Mouse (Mus musculus) frontal cortex, postnatal 10 days (tissue): Measurements from ENCODE around the gene Fam169b.
"Not testable (repeated sequence)": the region's sequence is repeated elsewhere in the genome, so short reads cannot be mapped to it uniquely, and the experiment has no call there.

Source experiments
- DNase-seq, 2 experiments: peaks; one replicate each; pipeline ENCODE4 v3.0.0; 2022; ENCODE audit warnings: low spot score in 2 of 2, mixed read lengths in 1 of 2

Gene Fam169b

GRCm38 (mm10) chr7:68264028-68264453 lies 9.6 kb upstream of the Fam169b start, which contains the start of gene Pgpep1l:
Gene Pgpep1l (minus strand): TSS chr7:68264233.
- DNase-seq = peak in 1 of 2 experiments; percentile 20

- peak; percentile 50 to 77 for DNase-seq
Observed at GRCm38 (mm10) chr7:68264531-68264930, 9.1 kb upstream of the Fam169b start.

DNA sequence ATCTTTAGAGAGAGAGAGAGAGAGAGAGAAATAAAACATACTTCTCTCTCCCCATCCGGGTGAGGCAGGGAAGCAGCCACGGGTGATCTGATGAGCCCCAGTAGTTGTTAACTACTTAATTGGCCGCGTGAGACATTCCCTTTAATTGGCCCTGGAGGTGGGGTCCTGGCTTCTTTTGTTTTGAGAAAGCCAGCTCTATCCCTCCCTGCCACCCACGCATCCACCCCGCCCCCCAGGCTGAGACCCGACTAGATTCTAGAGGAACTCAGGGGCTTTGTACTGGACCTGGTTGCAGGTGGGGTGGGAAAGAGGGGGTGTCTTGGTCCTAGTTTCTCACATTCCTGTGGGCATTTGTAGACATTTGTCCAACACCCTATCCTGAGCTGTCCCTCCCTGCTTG lies 8.2 kb upstream of the Fam169b start:
- no peak for DNase-seq

GRCm38 (mm10) chr7:68266691-68267090 lies 6.9 kb upstream of the Fam169b start:
- DNase-seq = no peak

GRCm38 (mm10) chr7:68270551-68270950 lies 3.1 kb upstream of the Fam169b start:
- no peak for DNase-seq

GRCm38 (mm10) chr7:68271816-68272215 lies 1.8 kb upstream of the Fam169b start:
- DNase-seq = no peak

- DNase-seq = no peak
Observed at GRCm38 (mm10) chr7:68272607-68273006, 1.0 kb upstream of the Fam169b start.

DNA sequence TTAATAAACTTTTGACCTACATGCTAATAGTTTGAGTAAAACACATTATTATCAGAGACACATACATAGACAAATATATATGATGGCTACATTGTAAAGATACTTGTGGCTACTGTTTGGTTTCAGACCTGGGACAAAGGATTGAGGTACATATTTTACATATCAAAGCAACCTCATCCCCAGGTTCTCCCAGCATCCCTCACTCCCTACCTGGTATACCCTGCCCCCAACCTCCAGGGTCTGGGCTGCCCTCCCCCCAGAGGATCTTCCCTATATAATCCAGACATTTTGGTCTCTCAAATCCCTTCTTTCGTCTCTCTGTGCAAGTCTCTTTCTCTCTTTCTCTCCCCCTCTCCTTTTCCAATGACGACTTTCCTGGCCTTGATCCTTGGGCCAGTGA lies 579 bp downstream of the Fam169b start:
- DNase-seq = no peak

DNA sequence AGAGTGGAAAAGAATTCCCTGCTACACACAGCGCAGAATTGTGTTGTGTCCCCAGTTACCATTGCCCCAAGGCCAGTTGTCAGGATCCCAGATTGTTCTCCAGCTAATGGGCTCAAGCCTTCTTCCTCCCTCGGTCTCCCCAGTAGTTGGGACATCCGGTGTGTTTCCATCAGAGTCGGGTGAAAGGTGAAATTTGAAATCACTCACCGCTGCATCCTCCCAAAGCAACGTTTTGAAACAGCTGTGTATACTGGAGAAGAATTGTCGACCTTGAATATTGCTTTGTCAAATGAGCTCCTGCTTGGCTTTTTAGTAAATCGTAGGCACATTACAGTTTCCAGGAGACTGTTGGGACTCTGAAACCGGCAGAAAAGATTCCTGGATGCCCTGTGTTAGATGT lies 1.3 kb downstream of the Fam169b start:
- DNase-seq = no peak

DNA sequence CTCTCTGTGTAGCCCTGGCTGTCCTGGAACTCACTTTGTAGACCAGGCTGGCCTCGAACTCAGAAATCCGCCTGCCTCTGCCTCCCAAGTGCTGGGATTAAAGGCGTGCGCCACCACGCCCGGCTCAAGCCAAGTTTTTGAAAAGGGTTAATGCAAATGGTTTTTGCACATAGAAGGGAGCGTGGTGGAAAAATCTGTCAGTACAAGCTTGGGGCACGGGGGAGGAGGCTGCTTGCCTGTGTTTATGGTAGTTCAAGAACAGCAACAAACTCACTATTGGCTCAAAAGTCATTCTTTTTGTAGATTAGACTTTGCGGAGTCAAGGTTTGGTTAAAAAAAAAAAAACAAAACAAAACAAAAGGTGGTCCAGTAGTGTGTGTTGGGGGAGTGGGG lies 1.8 kb downstream of the Fam169b start:
- DNase-seq = not testable (repeated sequence)

DNA sequence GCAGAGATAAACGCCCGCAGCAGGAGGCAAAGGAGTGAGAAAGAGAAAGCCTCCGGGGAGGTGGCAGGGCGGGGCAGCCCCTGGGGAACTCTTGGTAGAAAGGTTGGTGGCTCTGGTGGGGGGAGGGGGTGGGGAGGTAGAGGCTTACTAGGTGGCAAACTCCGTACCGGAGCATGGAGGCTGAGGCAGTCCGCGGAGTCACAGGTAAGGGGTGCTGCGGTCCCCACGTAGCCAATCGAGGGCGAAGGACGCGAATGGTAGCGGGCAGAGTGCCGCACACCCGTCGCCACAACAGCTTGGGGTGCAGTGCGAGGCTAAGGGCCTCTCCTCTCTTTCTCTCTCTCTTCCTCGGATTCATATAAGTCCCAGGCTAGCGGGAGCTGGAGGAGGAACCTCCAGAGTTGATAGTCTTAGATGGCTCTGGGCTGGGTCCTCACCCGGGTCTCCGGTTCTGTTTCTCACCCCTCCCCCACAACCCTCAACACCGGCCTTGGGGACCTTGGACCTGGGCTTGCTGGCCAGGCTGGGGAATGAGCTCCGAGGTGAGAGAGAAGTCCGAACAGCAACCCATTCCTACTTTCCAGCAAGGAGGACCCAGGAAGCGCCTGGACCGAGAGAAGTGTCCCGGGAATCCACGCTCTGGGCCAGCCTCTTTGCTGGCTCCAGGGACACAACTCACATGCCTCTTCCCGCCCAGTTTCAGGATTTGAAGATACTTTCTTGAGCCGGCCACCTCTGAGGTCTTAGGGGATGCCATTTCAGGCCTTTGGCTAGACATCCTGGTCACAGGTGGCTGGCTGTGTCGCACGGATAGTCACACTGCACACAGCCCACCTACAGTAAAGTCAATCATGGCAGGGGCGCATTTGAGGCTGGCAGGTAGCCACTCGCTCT lies 2.4 kb downstream of the Fam169b start:
- DNase-seq = no peak

- no peak for DNase-seq
Observed at GRCm38 (mm10) chr7:68277054-68277896, 3.6 kb downstream of the Fam169b start.

GRCm38 (mm10) chr7:68277897-68278270 lies 4.2 kb downstream of the Fam169b start:
- no peak for DNase-seq

DNA sequence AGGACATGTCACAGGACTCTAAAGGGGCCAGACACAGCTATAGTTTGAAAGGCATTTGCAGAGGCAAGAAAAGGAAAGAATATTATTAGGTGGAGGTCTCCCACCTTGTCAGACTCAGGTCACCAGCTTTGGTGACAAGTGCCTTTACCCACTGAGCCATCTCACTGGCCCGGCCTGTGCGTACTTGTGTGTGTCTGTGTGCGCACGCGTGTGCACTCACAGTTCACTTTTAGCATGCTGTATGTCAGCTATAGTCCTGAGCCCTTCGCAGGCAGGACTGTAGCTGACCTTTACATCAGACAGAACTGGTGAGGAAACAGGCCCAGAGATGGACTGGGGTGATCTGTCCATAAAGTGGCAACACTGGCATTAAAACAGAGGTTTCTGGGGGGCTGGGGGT lies 4.7 kb downstream of the Fam169b start:
- DNase-seq = no peak

DNA sequence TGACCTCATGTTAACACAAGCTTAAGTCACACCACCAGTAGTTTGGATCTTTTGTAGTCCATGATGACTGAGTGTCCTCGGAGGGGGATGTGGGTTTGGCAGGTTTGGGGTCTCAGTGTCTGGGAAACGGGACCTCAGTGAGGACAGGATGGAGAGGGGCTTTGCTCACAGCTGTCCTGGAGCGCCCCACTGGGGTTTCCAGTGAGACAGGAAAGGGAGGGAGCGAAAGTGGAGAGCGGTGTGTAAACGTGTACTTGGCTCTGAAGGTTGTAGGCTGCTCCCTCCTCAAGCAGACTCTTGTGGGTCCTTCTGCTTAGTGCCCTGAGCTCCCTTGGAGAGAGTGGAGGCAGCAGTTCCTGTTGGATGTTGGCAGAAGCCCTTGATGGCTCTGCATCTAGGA lies 5.3 kb downstream of the Fam169b start:
- no peak for DNase-seq

DNA sequence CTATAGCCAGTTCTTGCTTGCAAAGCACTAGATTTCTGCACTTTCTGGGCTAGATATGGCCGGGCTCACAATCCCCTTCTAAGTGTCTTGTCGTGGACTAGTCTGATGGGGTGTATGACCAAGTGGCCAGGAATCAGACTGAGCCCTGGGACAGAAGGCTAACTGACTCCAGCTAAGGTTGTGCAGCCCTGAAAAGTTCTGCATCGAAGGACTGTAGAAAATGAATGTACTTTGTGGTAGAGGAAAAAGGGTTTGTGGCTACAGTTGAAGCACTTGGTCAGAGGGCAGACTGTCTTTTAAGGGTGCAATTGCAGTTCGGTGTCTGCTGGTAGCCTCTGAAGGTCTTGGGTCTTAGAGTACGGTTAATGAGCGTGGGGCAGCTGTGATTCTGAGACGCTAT lies 5.8 kb downstream of the Fam169b start:
- no peak for DNase-seq

DNA sequence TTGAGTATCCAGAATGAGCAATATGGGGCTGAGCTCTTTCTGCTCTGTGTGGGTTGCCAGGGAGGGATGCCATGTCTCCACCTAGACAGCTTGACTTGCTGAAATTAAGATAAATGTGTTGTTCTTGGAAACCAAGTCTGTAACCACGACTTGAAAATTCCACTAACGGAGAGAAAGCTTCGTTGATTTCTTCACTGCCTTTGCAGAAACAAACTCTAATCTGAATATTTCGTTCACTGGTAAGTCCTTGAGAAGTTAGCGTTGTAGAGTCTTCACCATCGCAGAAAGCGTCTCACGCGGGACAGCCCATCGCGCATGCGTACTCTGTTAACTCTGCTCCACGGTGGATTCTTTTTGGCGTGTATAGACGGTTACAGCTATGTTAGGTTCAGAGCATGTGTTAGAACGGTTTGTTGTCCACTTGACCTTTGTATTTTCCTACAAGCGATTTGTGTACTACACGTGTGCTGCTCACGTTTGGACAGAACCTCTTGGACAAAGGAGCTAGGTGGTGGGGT lies 6.8 kb downstream of the Fam169b start:
- DNase-seq = no peak

DNA sequence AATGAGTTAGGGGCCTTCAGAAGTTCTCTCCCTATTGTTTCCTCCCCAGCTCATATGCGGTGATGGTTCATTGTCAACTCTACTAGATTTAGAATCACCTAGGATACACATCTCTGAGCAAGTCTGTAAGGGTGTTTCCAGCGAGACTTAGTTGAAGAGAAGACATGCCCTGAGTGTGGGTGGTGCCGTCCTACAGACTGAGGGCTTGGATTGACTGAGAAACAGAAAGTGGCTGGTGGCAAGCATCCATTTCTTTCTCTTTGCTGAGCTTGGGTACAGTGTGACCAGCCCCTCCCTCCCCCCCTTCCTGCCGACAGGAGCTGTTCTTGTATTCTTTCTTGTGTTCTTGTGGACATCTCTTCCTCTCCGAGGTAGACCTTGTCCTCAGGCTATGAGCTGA lies 7.7 kb downstream of the Fam169b start:
- DNase-seq = no peak

DNA sequence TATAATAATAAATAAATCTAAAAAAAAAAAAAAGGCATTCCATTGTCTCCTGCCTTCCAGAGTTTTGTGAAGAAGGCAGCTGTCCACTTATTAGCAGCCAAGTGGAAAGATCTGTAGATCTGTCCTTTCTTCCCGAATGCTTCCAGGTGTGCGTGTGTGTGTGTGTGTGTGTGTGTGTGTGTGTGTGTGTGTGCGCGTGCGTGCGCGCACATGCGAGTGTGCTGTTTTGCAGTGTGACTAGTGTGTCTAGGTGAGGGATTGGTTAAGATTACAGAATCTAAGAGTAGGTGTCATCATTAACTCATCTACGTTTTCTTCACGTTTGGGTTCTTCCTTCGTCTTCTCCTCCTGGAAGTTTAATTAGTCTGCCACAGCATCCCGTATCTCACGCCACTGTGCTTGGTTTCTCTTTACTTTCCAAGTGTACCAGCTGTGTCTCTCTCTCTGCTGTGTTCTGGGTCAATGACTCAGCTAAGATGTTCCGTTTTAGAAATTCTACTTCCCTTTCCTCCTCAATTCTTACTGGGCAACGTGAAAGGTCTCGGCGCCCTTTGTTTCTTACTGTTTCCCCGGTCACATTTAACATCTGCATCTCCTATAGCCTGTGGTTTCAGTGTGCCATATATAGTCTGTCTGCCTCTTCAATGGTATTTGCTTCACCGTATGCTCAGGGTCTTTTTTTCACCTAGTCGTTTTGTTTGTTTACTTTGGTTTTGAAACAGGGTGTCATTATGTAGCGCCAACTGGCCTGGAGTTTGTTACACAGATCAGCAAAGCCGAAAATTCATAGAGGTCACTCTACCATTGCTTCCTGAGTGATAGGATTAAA lies 8.9 kb downstream of the Fam169b start:
- no peak for DNase-seq

GRCm38 (mm10) chr7:68283133-68283520 lies 9.5 kb downstream of the Fam169b start:
- not testable (repeated sequence) for DNase-seq

DNA sequence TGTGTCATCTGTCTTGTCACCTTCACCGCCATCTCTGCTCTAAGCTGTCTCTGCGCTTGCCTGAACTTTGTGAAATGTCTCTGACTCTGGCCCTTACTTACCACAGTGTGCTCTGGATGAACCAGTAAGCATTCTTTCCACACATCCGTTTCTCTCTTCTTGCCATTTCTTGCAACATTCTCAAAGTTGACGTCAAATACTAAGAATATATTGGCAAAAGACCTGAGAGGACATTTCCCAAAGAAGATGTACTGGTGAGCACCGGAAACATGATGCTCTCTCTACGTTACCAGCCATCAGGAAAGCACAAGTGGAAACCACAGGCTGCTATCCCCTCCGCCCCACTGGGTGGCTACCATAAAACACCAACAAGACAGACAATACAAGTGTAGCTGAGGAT lies 10.1 kb downstream of the Fam169b start:
- DNase-seq = no peak

DNA sequence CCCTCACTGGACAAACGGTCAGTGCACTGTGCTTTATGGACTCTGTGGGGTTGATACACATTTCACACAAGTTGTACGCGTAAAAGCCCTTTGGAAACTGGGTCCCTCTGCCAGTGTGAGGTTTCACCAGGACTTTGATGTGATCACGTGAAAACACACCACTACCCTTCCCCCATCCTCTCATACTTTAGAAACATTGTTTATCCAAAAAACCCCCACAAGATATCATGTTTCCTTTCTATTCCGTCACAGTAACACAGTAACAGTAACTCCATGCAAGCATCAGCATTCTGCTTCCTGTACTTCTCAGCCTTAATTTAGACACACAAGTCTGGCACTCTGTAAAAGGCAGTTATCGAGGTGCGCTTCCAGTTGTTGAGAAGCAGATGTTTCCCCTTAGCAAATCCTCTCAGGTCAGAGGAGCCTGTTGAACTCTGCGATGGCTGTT lies 12.2 kb downstream of the Fam169b start:
- no peak for DNase-seq
